Mouse (Mus musculus) testis, postnatal 14 days (tissue): ENCODE results near the gene Tpi1.
"Not testable (repeated sequence)": the region's sequence is repeated elsewhere in the genome, so short reads cannot be mapped to it uniquely, and the experiment has no call there.

ENCODE experiments used
- DNase-seq: peaks from one replicate; pipeline ENCODE4 v3.0.0; 2021; ENCODE audit warnings: low spot score

The Tpi1 gene

GRCm38 (mm10) chr6:124831199-124831598, 17.1 kb upstream of the Tpi1 start:
- not testable (repeated sequence) for DNase-seq

- peak; percentile 96 for DNase-seq
These were observed 16.0 kb upstream of the Tpi1 start for GRCm38 (mm10) chr6:124829799-124830700.

- peak; percentile 99 for DNase-seq
These were observed 15.0 kb upstream of the Tpi1 start, which contains the start of the genes Usp5 and Cdca3 for GRCm38 (mm10) chr6:124828868-124829798. Gene Usp5, minus strand, starts transcription at chr6:124829484. Gene Cdca3, plus strand, starts transcription at chr6:124829547.

- peak; percentile 52 for DNase-seq
These were observed 14.1 kb upstream of the Tpi1 start for GRCm38 (mm10) chr6:124828101-124828592.

GRCm38 (mm10) chr6:124822049-124822448, 8.0 kb upstream of the Tpi1 start:
- no peak for DNase-seq

- DNase-seq: no peak
These were observed 6.8 kb upstream of the Tpi1 start for GRCm38 (mm10) chr6:124820891-124821290.

- no peak for DNase-seq
These were observed 3.9 kb upstream of the Tpi1 start for GRCm38 (mm10) chr6:124817971-124818370.

- no peak for DNase-seq
These were observed 3.5 kb upstream of the Tpi1 start for GRCm38 (mm10) chr6:124817563-124817962.

GRCm38 (mm10) chr6:124817125-124817524, 3.0 kb upstream of the Tpi1 start:
- no peak for DNase-seq

- no peak for DNase-seq
These were observed 2.5 kb upstream of the Tpi1 start for GRCm38 (mm10) chr6:124816611-124817010.

- DNase-seq: no peak
These were observed 1.0 kb upstream of the Tpi1 start for GRCm38 (mm10) chr6:124814858-124815774.

GRCm38 (mm10) chr6:124814448-124814847, 352 bp upstream of the Tpi1 start:
- no peak for DNase-seq

- DNase-seq: peak; percentile 59
These were observed 600 bp downstream of the Tpi1 start for GRCm38 (mm10) chr6:124813496-124813895.

- DNase-seq: no peak
These were observed 1.2 kb downstream of the Tpi1 start for GRCm38 (mm10) chr6:124812848-124813247.

GRCm38 (mm10) chr6:124811701-124812560, 2.2 kb downstream of the Tpi1 start:
- DNase-seq: peak; percentile 14

GRCm38 (mm10) chr6:124811403-124811665, 2.8 kb downstream of the Tpi1 start:
- DNase-seq: no peak

- not testable (repeated sequence) for DNase-seq
These were observed 3.3 kb downstream of the Tpi1 start for GRCm38 (mm10) chr6:124810566-124811402.

GRCm38 (mm10) chr6:124809775-124810538, 4.1 kb downstream of the Tpi1 start:
- peak; percentile 16 for DNase-seq
